ENCODE assay signal across 19 mouse cellular contexts in the genomic region with DNA sequence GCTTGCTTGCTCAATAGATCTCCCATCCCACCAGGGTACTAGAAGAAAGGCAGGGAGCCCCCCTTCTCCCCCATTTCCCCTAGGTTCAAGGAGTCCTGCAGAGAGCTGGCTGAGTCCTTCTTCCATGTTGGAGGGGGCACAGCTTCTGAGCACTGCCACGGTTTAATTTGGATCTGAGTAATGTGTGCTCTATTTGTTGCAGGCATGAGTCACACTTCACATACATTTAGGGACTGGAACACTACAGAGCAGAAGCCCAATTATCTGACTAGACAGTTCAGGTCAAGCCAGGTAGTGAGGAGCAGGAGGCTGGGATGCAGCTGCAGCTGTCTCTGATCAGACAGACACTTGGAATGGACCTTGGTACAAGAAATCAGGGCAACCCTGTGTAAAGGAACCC.
"Had no signal": no experiment of that assay in that cellular context is flagged by ENCODE, and none has a peak within 500 bp of the region (broad histone marks: within the 10 kb centered on the region; RNA-seq: fewer than 3 reads in every experiment).

No protein-coding gene starts in this region.

- H3K4me1 ChIP-seq: lung, embryonic 15.5 days; megakaryocyte, embryonic 14.5 days; midbrain, embryonic 15.5 days; neural tube, embryonic 12.5 days; stomach, embryonic 15.5 days had no signal

- DNase-seq: lung, adult 2 months; lung, postnatal 14 days; lung, postnatal 36 days; retina, postnatal 1 day; right cerebral cortex, adult 18-20 months; right cerebral cortex, postnatal 25 days; thymus, adult 2 months; thymus, postnatal 25 days; thymus, postnatal 4 days had no signal

- H3K4me2 ChIP-seq: lung, embryonic 15.5 days; midbrain, embryonic 11.5 days; midbrain, embryonic 13.5 days; midbrain, embryonic 15.5 days; neural tube, embryonic 12.5 days; stomach, embryonic 15.5 days had no signal

- H3K36me3 ChIP-seq: lung, embryonic 15.5 days; midbrain, embryonic 13.5 days; midbrain, embryonic 15.5 days; neural tube, embryonic 12.5 days; stomach, embryonic 15.5 days had no signal

- H3K4me3 ChIP-seq: lung, embryonic 15.5 days; megakaryocyte, embryonic 14.5 days; midbrain, embryonic 13.5 days; midbrain, embryonic 15.5 days; neural tube, embryonic 12.5 days; stomach, embryonic 15.5 days had no signal

- H3K9ac ChIP-seq: lung, embryonic 15.5 days; midbrain, embryonic 13.5 days; midbrain, embryonic 15.5 days; neural tube, embryonic 12.5 days; stomach, embryonic 15.5 days had no signal

- H3K27ac ChIP-seq: lung, embryonic 15.5 days; macrophage; midbrain, embryonic 13.5 days; midbrain, embryonic 15.5 days; neural tube, embryonic 12.5 days; stomach, embryonic 15.5 days; stomach, postnatal 0 days had no signal

- H3K9me3 ChIP-seq: lung, embryonic 15.5 days; midbrain, embryonic 13.5 days; midbrain, embryonic 15.5 days; neural tube, embryonic 12.5 days; stomach, embryonic 15.5 days had no signal

- H3K27me3 ChIP-seq: lung, embryonic 15.5 days; megakaryocyte, embryonic 14.5 days; midbrain, embryonic 13.5 days; midbrain, embryonic 15.5 days; neural tube, embryonic 12.5 days; stomach, embryonic 15.5 days had no signal

- ATAC-seq: lung, postnatal 0 days; midbrain, embryonic 13.5 days; midbrain, embryonic 15.5 days had no signal
